Mouse (Mus musculus): ENCODE data around the gene Smim14. TPM values are rescaled to one million over a fixed set of nuclear protein-coding genes. Genes with fewer than 3 reads are reported as not detected.
A peak's percentile ranks its signal among the peaks of the same experiment; 100 is the strongest.
"Not testable (repeated sequence)": the region's sequence is repeated elsewhere in the genome, so short reads cannot be mapped to it uniquely, and the experiment has no call there.

Gene Smim14
- polyA plus RNA-seq, 1 experiment: 62.7 TPM

GRCm38 (mm10) chr5:65549677-65550076 lies 12.7 kb upstream of the Smim14 start:
- no peak overlapping the region for H3K4me3 ChIP-seq (replicated peaks; ENCODE audit: control insufficient read depth, low read depth, low read length)
- 93% methylated on average over 1 of the region's 1 CpGs for WGBS
- TF ChIP-seq CTCF (IDR thresholded peaks at IDR 0.05; ENCODE audit: control insufficient read depth, insufficient read depth, low read length): no peak
- no peak for TF ChIP-seq POLR2A (IDR thresholded peaks at IDR 0.05; ENCODE audit: borderline replicate concordance, control insufficient read depth, low read depth, low read length)
- no peaks in the 10 kb centered on the region for H3K4me1 ChIP-seq (ENCODE audit: control insufficient read depth, insufficient read depth, low read length)
- H3K27ac ChIP-seq (ENCODE audit: control insufficient read depth, insufficient read depth, low read depth, low read length, poor library complexity): no peak overlapping the region

- 80% methylated on average over 2 of the region's 2 CpGs for WGBS
- no peak overlapping the region for H3K4me3 ChIP-seq (replicated peaks; ENCODE audit: control insufficient read depth, low read depth, low read length)
- no peak overlapping the region for H3K27ac ChIP-seq (ENCODE audit: control insufficient read depth, insufficient read depth, low read depth, low read length, poor library complexity)
- no peak for TF ChIP-seq CTCF (IDR thresholded peaks at IDR 0.05; ENCODE audit: control insufficient read depth, insufficient read depth, low read length)
- TF ChIP-seq POLR2A (IDR thresholded peaks at IDR 0.05; ENCODE audit: borderline replicate concordance, control insufficient read depth, low read depth, low read length): no peak
- no peaks in the 10 kb centered on the region for H3K4me1 ChIP-seq (ENCODE audit: control insufficient read depth, insufficient read depth, low read length)
Measured at GRCm38 (mm10) chr5:65544616-65545015, 7.6 kb upstream of the Smim14 start.

- no peak for TF ChIP-seq CTCF (IDR thresholded peaks at IDR 0.05; ENCODE audit: control insufficient read depth, insufficient read depth, low read length)
- WGBS: 78% methylated on average over 1 of the region's 1 CpGs
- no peaks in the 10 kb centered on the region; the same call in 1 of the 2 replicates for H3K4me1 ChIP-seq (ENCODE audit: control insufficient read depth, insufficient read depth, low read length)
- no peak overlapping the region for H3K27ac ChIP-seq (ENCODE audit: control insufficient read depth, insufficient read depth, low read depth, low read length, poor library complexity)
- no peak overlapping the region for H3K4me3 ChIP-seq (replicated peaks; ENCODE audit: control insufficient read depth, low read depth, low read length)
Measured at GRCm38 (mm10) chr5:65543491-65543890, 6.5 kb upstream of the Smim14 start.

- WGBS: 86% methylated on average over 3 of the region's 3 CpGs
Measured at GRCm38 (mm10) chr5:65541889-65542288, 4.9 kb upstream of the Smim14 start.

GRCm38 (mm10) chr5:65539786-65540185 lies 2.8 kb upstream of the Smim14 start:
- no peak overlapping the region for H3K27ac ChIP-seq (ENCODE audit: control insufficient read depth, insufficient read depth, low read depth, low read length, poor library complexity)
- 85% methylated on average over 3 of the region's 3 CpGs for WGBS
- no peaks in the 10 kb centered on the region; the same call in 1 of the 2 replicates for H3K4me1 ChIP-seq (ENCODE audit: control insufficient read depth, insufficient read depth, low read length)
- H3K4me3 ChIP-seq (replicated peaks; ENCODE audit: control insufficient read depth, low read depth, low read length): no peak overlapping the region
- TF ChIP-seq CTCF (IDR thresholded peaks at IDR 0.05; ENCODE audit: control insufficient read depth, insufficient read depth, low read length): no peak
- TF ChIP-seq POLR2A (IDR thresholded peaks at IDR 0.05; ENCODE audit: borderline replicate concordance, control insufficient read depth, low read depth, low read length): no peak

More at GRCm38 (mm10) chr5:65541889-65542288, 4.9 kb upstream of the Smim14 start:
- TF ChIP-seq POLR2A (IDR thresholded peaks at IDR 0.05; ENCODE audit: borderline replicate concordance, control insufficient read depth, low read depth, low read length) (no peak), CTCF (IDR thresholded peaks at IDR 0.05; ENCODE audit: control insufficient read depth, insufficient read depth, low read length) (no peak)
- Histone ChIP-seq H3K27ac (ENCODE audit: control insufficient read depth, insufficient read depth, low read depth, low read length, poor library complexity) (no peak overlapping the region), H3K4me3 (replicated peaks; ENCODE audit: control insufficient read depth, low read depth, low read length) (no peak overlapping the region), H3K4me1 (ENCODE audit: control insufficient read depth, insufficient read depth, low read length) (no peaks in the 10 kb centered on the region; the same call in 1 of the 2 replicates)

- 16% methylated on average over 4 of the region's 4 CpGs for WGBS
- Histone ChIP-seq H3K4me1 (ENCODE audit: control insufficient read depth, insufficient read depth, low read length) (no peaks in the 10 kb centered on the region; the same call in 1 of the 2 replicates), H3K4me3 (replicated peaks; ENCODE audit: control insufficient read depth, low read depth, low read length) (no peak overlapping the region), H3K27ac (ENCODE audit: control insufficient read depth, insufficient read depth, low read depth, low read length, poor library complexity) (no peak overlapping the region)
- TF ChIP-seq CTCF (IDR thresholded peaks at IDR 0.05; ENCODE audit: control insufficient read depth, insufficient read depth, low read length) (no peak), POLR2A (IDR thresholded peaks at IDR 0.05; ENCODE audit: borderline replicate concordance, control insufficient read depth, low read depth, low read length) (no peak)
Measured at GRCm38 (mm10) chr5:65538829-65539228, 1.8 kb upstream of the Smim14 start.

GRCm38 (mm10) chr5:65538121-65538520 lies 1.1 kb upstream of the Smim14 start:
- H3K4me1 ChIP-seq (ENCODE audit: control insufficient read depth, insufficient read depth, low read length): no peaks in the 10 kb centered on the region; the same call in 1 of the 2 replicates
- 2% methylated on average over 4 of the region's 4 CpGs for WGBS
- TF ChIP-seq POLR2A (IDR thresholded peaks at IDR 0.05; ENCODE audit: borderline replicate concordance, control insufficient read depth, low read depth, low read length) (no peak), CTCF (IDR thresholded peaks at IDR 0.05; ENCODE audit: control insufficient read depth, insufficient read depth, low read length) (no peak)
- peak overlapping the region; percentile 100 for H3K4me3 ChIP-seq (replicated peaks; ENCODE audit: control insufficient read depth, low read depth, low read length)
- H3K27ac ChIP-seq (ENCODE audit: control insufficient read depth, insufficient read depth, low read depth, low read length, poor library complexity): peak overlapping the region; percentile 100

- TF ChIP-seq POLR2A (IDR thresholded peaks at IDR 0.05; ENCODE audit: borderline replicate concordance, control insufficient read depth, low read depth, low read length) (no peak), CTCF (IDR thresholded peaks at IDR 0.05; ENCODE audit: control insufficient read depth, insufficient read depth, low read length) (no peak)
- peak overlapping the region; percentile 100 for H3K27ac ChIP-seq (ENCODE audit: control insufficient read depth, insufficient read depth, low read depth, low read length, poor library complexity)
- 1% methylated on average over 48 of the region's 59 CpGs for WGBS
- no peaks in the 10 kb centered on the region; the same call in 1 of the 2 replicates for H3K4me1 ChIP-seq (ENCODE audit: control insufficient read depth, insufficient read depth, low read length)
- peak overlapping the region; percentile 100 for H3K4me3 ChIP-seq (replicated peaks; ENCODE audit: control insufficient read depth, low read depth, low read length)
Measured at GRCm38 (mm10) chr5:65537420-65538071, 562 bp upstream of the Smim14 start.

- WGBS: 69% methylated on average over 10 of the region's 10 CpGs
- not testable (repeated sequence) for H3K4me1 ChIP-seq (ENCODE audit: control insufficient read depth, insufficient read depth, low read length)
- Histone ChIP-seq H3K4me3 (replicated peaks; ENCODE audit: control insufficient read depth, low read depth, low read length) (peak overlapping the region; percentile 100), H3K27ac (ENCODE audit: control insufficient read depth, insufficient read depth, low read depth, low read length, poor library complexity) (peak overlapping the region; percentile 100; the same call in 1 of the 2 replicates)
Measured at GRCm38 (mm10) chr5:65536068-65536465, 917 bp downstream of the Smim14 start.
